Mouse (Mus musculus) G1E (cell line): ENCODE measurements around the gene Hba-x. TPM values are rescaled to one million over a fixed set of nuclear protein-coding genes. Genes with fewer than 3 reads are reported as not detected.

Source experiments
- ATAC-seq: 2 replicates; pipeline ENCODE4 v1.8.0; 2016; ENCODE audit warnings: mild to moderate bottlenecking; ENCODE audit not compliant: insufficient number of reproducible peaks, poor library complexity, low FRiP score, severe bottlenecking; ENCODE audit errors: extremely low read depth
- DNase-seq: peaks from one replicate; pipeline ENCODE4 v3.0.0; 2012; ENCODE audit warnings: low spot score
- H3K27me3 ChIP-seq: 2 replicates; pipeline ENCODE4 v1.6.1; 2012; ENCODE audit warnings: mild to moderate bottlenecking, low read length, inconsistent platforms; ENCODE audit not compliant: insufficient read depth
- H3K36me3 ChIP-seq: replicated peaks from 2 replicates; pipeline ENCODE3; 2012; ENCODE audit warnings: mild to moderate bottlenecking, inconsistent platforms
- H3K4me1 ChIP-seq: 2 replicates; pipeline ENCODE4 v1.6.1; 2012; ENCODE audit warnings: low read depth, low read length, inconsistent platforms, mixed read lengths; ENCODE audit not compliant: insufficient read depth
- H3K4me3 ChIP-seq: 2 replicates; pipeline ENCODE4 v1.5.1; 2012; ENCODE audit warnings: low read depth, mild to moderate bottlenecking, inconsistent platforms, low read length, moderate library complexity, mixed read lengths
- H3K9me3 ChIP-seq: replicated peaks from 2 replicates; pipeline ENCODE4 v1.6.1; 2012; ENCODE audit warnings: inconsistent platforms
- CTCF ChIP-seq: IDR thresholded peaks from 2 replicates; pipeline ENCODE4 v1.5.1; 2012; ENCODE audit warnings: low read depth, low read length, inconsistent platforms, mixed read lengths
- GATA1 ChIP-seq: IDR thresholded peaks from 2 replicates; pipeline ENCODE4 v1.6.1; 2012; ENCODE audit warnings: borderline replicate concordance, low read length, inconsistent platforms, mixed read lengths
- GATA2 ChIP-seq: IDR thresholded peaks from 2 replicates; pipeline ENCODE4 v1.6.1; 2012; ENCODE audit warnings: low read depth, low read length, inconsistent platforms, borderline replicate concordance
- POLR2AphosphoS5 ChIP-seq: IDR thresholded peaks from 2 replicates; pipeline ENCODE4 v1.6.1; 2012; ENCODE audit warnings: low read depth, low read length, inconsistent platforms; ENCODE audit not compliant: insufficient replicate concordance
- TAL1 ChIP-seq: conservative IDR thresholded peaks from 2 replicates; pipeline ENCODE4 v1.6.1; 2012; ENCODE audit warnings: low read depth, low read length, inconsistent platforms, mixed read lengths
- polyA plus RNA-seq: library from polyadenylated mRNA; stranded (reverse); fragments of >175 nt; gene quantifications from 2 replicates; pipeline ENCODE4 v1.2.3, GENCODE M21; 2012
- total RNA-seq, 2 experiments: library from RNA; stranded (forward) in 1 of 2; stranded (reverse) in 1 of 2; fragments of 200-1000 nt in 1 of 2; fragments of >200 nt in 1 of 2; fragmentation: Nextera tagmentation in 1 of 2; gene quantifications; 2 replicates each; pipeline ENCODE4 v1.2.3; 2014 to 2017

Gene Hba-x
- total and polyA plus RNA-seq, 3 experiments: 0.09 TPM; not detected in 2

DNA sequence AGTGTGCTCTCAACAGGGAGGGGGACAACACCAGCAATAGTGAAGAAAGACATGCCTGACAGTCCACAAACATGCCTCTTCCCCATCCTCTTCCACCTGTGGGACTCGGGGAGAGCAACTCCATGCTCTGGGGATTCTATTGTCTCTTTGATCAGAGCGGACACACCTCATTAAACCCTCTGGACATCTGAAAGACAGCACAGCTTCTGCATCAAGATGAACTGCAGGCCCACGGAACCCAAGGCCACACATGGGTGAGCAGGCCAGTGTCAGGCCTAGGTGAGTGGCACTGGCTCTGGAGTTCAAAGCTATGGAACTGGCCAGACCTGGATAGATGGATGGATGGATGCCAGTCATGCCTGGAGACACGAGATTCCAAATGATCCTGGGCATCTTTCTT, 33.2 kb downstream of the Hba-x start:
- no peaks in the 10 kb centered on the region for H3K9me3 ChIP-seq
- DNase-seq (no peak), ATAC-seq (no peak)
- H3K4me3 ChIP-seq: no peak overlapping the region
- no peak for TF ChIP-seq TAL1
- TF ChIP-seq CTCF: no peak
- no peak for TF ChIP-seq GATA1
- H3K36me3 ChIP-seq: no peaks in the 10 kb centered on the region
- peaks cover 22% of the 10 kb centered on the region for H3K4me1 ChIP-seq
- H3K27me3 ChIP-seq: peaks cover 78% of the 10 kb centered on the region

DNA sequence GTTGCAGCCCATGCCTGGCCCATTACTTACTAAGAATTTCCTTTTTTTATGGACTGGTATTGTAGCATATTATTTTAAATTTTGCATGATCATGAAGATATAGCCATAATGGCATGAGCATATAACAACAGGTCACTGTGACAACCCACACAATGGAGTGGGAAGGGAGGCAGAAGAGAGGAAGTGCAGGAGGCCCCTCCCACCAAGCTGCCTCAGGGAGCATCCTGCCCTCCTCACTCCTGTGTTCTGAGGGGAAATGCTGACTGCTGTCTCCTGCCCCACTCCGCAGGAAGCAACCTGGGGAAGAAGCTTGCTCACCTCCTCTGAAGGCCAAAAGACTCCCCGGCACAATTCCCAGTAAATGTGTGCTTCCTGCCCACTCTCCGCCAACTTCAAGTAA, 33.7 kb downstream of the Hba-x start:
- no peaks in the 10 kb centered on the region for H3K9me3 ChIP-seq
- H3K4me3 ChIP-seq: no peak overlapping the region
- TF ChIP-seq TAL1 (no peak), GATA1 (no peak), GATA2 (no peak), POLR2AphosphoS5 (no peak), CTCF (no peak)
- H3K4me1 ChIP-seq: peaks cover 22% of the 10 kb centered on the region
- ATAC-seq: no peak
- H3K27me3 ChIP-seq: peaks cover 80% of the 10 kb centered on the region
- H3K36me3 ChIP-seq: no peaks in the 10 kb centered on the region
- DNase-seq: no peak

DNA sequence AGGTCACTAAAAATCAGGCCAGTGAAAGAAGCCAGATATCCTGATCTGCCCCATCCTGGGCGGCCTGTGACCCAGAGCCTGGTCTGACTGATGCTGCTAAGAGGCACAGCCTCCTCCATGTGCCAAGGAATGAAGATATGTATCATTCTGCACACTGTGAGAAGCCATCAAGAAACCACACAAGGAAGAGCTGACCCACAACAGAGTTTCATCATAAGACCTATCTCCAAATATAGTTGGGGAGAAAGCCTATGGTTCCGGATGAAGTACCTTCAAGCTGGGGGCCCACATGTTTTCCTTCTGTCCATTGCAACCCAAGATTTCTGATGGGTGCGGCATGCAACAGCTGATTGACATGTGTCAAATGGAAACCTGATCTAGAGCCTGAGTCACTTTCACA, 39.8 kb downstream of the Hba-x start:
- DNase-seq (no peak), ATAC-seq (no peak)
- peaks cover 19% of the 10 kb centered on the region for H3K4me1 ChIP-seq
- peaks cover 80% of the 10 kb centered on the region for H3K27me3 ChIP-seq
- no peak overlapping the region for H3K4me3 ChIP-seq
- H3K9me3 ChIP-seq: no peaks in the 10 kb centered on the region
- TF ChIP-seq TAL1 (no peak), GATA1 (no peak), CTCF (no peak), GATA2 (no peak), POLR2AphosphoS5 (no peak)
- H3K36me3 ChIP-seq: no peaks in the 10 kb centered on the region

DNA sequence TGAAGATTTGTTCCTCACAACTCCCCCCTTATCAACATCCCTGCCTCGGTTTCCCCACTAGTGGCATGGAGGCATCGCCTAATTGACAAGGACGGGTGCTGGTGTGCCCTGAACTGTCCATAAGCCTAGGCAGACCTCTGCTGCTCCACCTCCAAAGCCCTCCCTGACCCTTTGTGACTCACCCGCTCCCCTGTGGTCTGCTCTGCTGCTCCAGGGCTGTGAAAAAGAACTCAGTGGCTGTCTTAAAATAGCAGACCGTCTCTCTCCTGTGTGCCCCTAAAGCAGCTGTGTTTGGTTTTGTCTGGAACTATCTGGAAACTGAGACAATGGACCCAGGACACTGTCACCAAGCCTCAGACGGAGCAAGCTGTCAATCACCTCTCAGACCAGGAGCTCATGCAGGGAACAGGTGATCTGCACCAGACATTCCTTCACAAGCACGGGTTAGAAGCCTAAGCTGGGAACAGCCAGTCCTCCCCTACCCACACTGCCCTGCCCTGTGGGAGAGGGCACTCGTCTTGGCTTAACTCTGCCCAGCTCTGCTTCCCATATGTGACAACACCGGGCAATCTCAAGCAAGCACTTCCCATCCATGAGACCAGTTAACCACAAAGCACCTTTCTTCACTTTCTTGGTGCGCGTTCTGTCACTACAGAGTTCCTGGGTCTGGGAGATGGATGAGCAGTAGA, 44.5 kb downstream of the Hba-x start:
- ATAC-seq (no peak), DNase-seq (no peak)
- Histone ChIP-seq H3K4me1 (peaks cover 16% of the 10 kb centered on the region), H3K9me3 (no peaks in the 10 kb centered on the region), H3K36me3 (no peaks in the 10 kb centered on the region), H3K27me3 (peaks cover 61% of the 10 kb centered on the region), H3K4me3 (no peak overlapping the region)
- TF ChIP-seq POLR2AphosphoS5 (no peak), GATA2 (no peak), TAL1 (no peak)

DNA sequence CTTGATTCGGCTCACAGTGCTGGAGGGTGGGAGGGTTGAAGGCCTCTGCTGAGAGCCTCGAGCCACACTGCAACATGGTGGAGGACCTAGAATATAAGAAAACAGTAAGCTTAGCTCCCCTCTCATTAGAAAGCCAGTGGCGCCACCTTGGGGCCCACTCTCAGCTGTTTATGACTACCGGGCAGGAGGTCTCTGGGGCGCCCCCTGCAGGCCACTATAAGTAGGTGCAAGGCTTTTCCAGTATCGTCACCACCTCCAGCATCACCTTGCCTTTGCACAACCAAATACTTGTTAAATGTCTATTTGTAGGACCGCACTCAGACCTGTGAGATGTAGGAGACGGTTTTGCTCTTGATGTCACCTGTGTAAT, 45.0 kb downstream of the Hba-x start:
- Histone ChIP-seq H3K9me3 (no peaks in the 10 kb centered on the region), H3K36me3 (no peaks in the 10 kb centered on the region), H3K4me3 (no peak overlapping the region), H3K4me1 (peaks cover 16% of the 10 kb centered on the region), H3K27me3 (peaks cover 56% of the 10 kb centered on the region)
- no peak for TF ChIP-seq GATA2
- TF ChIP-seq GATA1: no peak
- TF ChIP-seq CTCF: peak; percentile 80
- TF ChIP-seq TAL1: no peak
- TF ChIP-seq POLR2AphosphoS5: no peak
- ATAC-seq: peak; percentile 28; the same call in 1 of the 2 replicates
- peak; percentile 43 for DNase-seq

DNA sequence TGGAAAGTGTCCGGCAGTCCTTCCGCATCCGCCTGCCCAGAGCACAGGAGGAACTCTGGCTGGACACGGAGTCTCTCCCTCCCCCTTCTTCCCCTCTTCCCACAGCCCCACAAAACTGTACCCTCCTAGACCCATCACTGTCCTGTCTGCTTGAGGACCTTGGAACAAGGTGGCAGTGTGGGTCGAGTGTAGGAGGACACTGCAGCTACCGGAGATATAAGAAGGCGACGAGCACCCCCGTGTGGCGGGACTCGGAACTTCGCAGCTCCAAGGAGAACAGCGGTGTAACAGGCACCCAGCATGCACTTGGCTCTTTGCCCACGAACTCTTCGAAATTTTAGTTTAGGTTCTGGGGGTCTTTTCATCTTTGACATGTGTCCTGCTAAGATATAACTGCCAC, 48.4 kb downstream of the Hba-x start:
- peaks cover 47% of the 10 kb centered on the region for H3K27me3 ChIP-seq
- peak; percentile 45 for DNase-seq

More for the DNA sequence above, 48.4 kb downstream of the Hba-x start:
- Histone ChIP-seq H3K4me3 (no peak overlapping the region), H3K36me3 (no peaks in the 10 kb centered on the region), H3K4me1 (peaks cover 16% of the 10 kb centered on the region), H3K9me3 (no peaks in the 10 kb centered on the region)
- peak; percentile 85 for TF ChIP-seq CTCF
- no peak for TF ChIP-seq GATA1
- no peak for TF ChIP-seq TAL1
- TF ChIP-seq POLR2AphosphoS5: no peak
- no peak for TF ChIP-seq GATA2
- no peak for ATAC-seq

Other genes starting within 250 kb of the Hba-x start
- gene Il9r, start 76.1 kb upstream of the Hba-x start, total RNA-seq (2014; fragmentation: Nextera tagmentation): 2.3 and 4.6 TPM in 2 replicates
- 5.7 and 6.9 TPM in 2 replicates for gene Il9r, start 76.1 kb upstream of the Hba-x start, total RNA-seq (2017)
- gene Il9r, start 76.1 kb upstream of the Hba-x start, polyA plus RNA-seq: 2.6 and 4.0 TPM in 2 replicates
- gene Snrnp25, start 71.0 kb upstream of the Hba-x start, total RNA-seq (2014; fragmentation: Nextera tagmentation): 9.2 and 20.0 TPM in 2 replicates
- gene Snrnp25, start 71.0 kb upstream of the Hba-x start, total RNA-seq (2017): 62.5 and 68.7 TPM in 2 replicates
- gene Snrnp25, start 71.0 kb upstream of the Hba-x start, polyA plus RNA-seq: 65.6 and 74.4 TPM in 2 replicates
- 0.19 and 0.30 TPM in 2 replicates for gene Rhbdf1, start 54.1 kb upstream of the Hba-x start, total RNA-seq (2014; fragmentation: Nextera tagmentation)
- 0.46 and 2.5 TPM in 2 replicates for gene Rhbdf1, start 54.1 kb upstream of the Hba-x start, total RNA-seq (2017)
- gene Rhbdf1, start 54.1 kb upstream of the Hba-x start, polyA plus RNA-seq: 0.91 and 2.1 TPM in 2 replicates
- 13.7 and 22.0 TPM in 2 replicates for gene Mpg, start 49.9 kb upstream of the Hba-x start, total RNA-seq (2014; fragmentation: Nextera tagmentation)
- gene Mpg, start 49.9 kb upstream of the Hba-x start, total RNA-seq (2017): 12.7 and 17.0 TPM in 2 replicates
- gene Mpg, start 49.9 kb upstream of the Hba-x start, polyA plus RNA-seq: 13.4 and 14.2 TPM in 2 replicates
- 90.6 and 121 TPM in 2 replicates for gene Nprl3, start 8.7 kb upstream of the Hba-x start, total RNA-seq (2014; fragmentation: Nextera tagmentation)
- 26.3 and 27.0 TPM in 2 replicates for gene Nprl3, start 8.7 kb upstream of the Hba-x start, total RNA-seq (2017)
- gene Nprl3, start 8.7 kb upstream of the Hba-x start, polyA plus RNA-seq: 106 and 134 TPM in 2 replicates
- 230 and 2,260 TPM in 2 replicates for gene Hba-a1, start 7.1 kb downstream of the Hba-x start, total RNA-seq (2014; fragmentation: Nextera tagmentation)
- gene Hba-a1, start 7.1 kb downstream of the Hba-x start, total RNA-seq (2017): 242 and 325 TPM in 2 replicates
- 3,927 and 4,410 TPM in 2 replicates for gene Hba-a1, start 7.1 kb downstream of the Hba-x start, polyA plus RNA-seq
- 9.1 and 11.6 TPM in 2 replicates for gene Hbq1b, start 10.6 kb downstream of the Hba-x start, total RNA-seq (2014; fragmentation: Nextera tagmentation)
- gene Hbq1b, start 10.6 kb downstream of the Hba-x start, total RNA-seq (2017): 0.41 and 0.87 TPM in 2 replicates
- gene Hbq1b, start 10.6 kb downstream of the Hba-x start, polyA plus RNA-seq: 0.70 and 0.87 TPM in 2 replicates
- gene Hba-a2, start 20.1 kb downstream of the Hba-x start, total RNA-seq (2014; fragmentation: Nextera tagmentation): 268 and 4,240 TPM in 2 replicates
- gene Hba-a2, start 20.1 kb downstream of the Hba-x start, total RNA-seq (2017): 683 and 890 TPM in 2 replicates
- gene Hba-a2, start 20.1 kb downstream of the Hba-x start, polyA plus RNA-seq: 1,087 and 1,500 TPM in 2 replicates
- not detected in 2 replicates for gene Hbq1a, start 23.7 kb downstream of the Hba-x start, total RNA-seq (2014; fragmentation: Nextera tagmentation)
- gene Hbq1a, start 23.7 kb downstream of the Hba-x start, total RNA-seq (2017): not detected in 2 replicates
- not detected in 2 replicates for gene Hbq1a, start 23.7 kb downstream of the Hba-x start, polyA plus RNA-seq
- gene Sh3pxd2b, start 71.4 kb downstream of the Hba-x start, total RNA-seq (2014; fragmentation: Nextera tagmentation): not detected in 2 replicates
- gene Sh3pxd2b, start 71.4 kb downstream of the Hba-x start, total RNA-seq (2017): 0.12 and 0.16 TPM in 2 replicates
- not detected in 2 replicates for gene Sh3pxd2b, start 71.4 kb downstream of the Hba-x start, polyA plus RNA-seq
- gene Ubtd2, start 179.0 kb downstream of the Hba-x start, total RNA-seq (2014; fragmentation: Nextera tagmentation): not detected in 2 replicates
- 0.11 and 0.46 TPM in 2 replicates for gene Ubtd2, start 179.0 kb downstream of the Hba-x start, total RNA-seq (2017)
- 0.29 and 0.33 TPM in 2 replicates for gene Ubtd2, start 179.0 kb downstream of the Hba-x start, polyA plus RNA-seq